Mouse (Mus musculus) lung, adult 2 months (tissue): ENCODE results near the gene Tspan33.

Experiments
- CTCF ChIP-seq: fragments of 200-500 bp; IDR thresholded peaks from 2 replicates; pipeline ENCODE4 v1.5.1; 2011; ENCODE audit warnings: mild to moderate bottlenecking, low read length, control low read depth; ENCODE audit not compliant: insufficient read depth
- POLR2A ChIP-seq: fragments of 200-500 bp; IDR thresholded peaks from 2 replicates; pipeline ENCODE4 v1.6.1; 2011; ENCODE audit warnings: low read depth, mild to moderate bottlenecking, control low read depth, low read length, borderline replicate concordance; ENCODE audit errors: extremely low read depth

DNA sequence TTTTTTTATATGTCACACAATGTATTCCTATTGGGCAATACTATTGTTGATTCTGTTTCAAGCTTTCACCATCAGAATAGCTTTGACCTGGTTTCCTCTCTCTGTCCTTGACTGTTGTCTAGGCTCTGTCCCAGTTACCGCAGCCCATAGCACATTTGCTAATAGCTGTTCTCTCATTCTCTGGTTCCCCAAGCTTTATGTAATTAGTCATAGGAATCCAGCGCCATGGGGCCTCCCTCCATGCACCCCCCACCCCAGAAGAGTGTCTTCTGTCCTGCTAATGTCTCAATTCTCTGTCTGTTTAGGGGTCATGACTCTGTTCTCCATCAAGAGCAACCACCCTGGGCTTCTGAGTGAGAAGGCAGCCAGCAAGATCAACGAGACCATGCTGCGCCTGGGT lies 62.5 kb downstream of the Tspan33 start:
- TF ChIP-seq CTCF (no peak), POLR2A (no peak)
